Mouse (Mus musculus) hindbrain, embryonic 12.5 days (tissue): Measurements from ENCODE around the gene Prg2. TPM values are rescaled to one million over a fixed set of nuclear protein-coding genes. Genes with fewer than 3 reads are reported as not detected.

Source experiments
- ATAC-seq: fragments of 200-750 bp; cut with Nextera tagmentation; 2 replicates; pipeline ENCODE4 v1.8.0; 2017; ENCODE audit warnings: moderate TSS enrichment; ENCODE audit not compliant: low FRiP score
- H3K27ac ChIP-seq: fragments of 300-500 bp; sonication (generic); 2 replicates; pipeline ENCODE4 v1.5.1; 2016; ENCODE audit warnings: mild to moderate bottlenecking
- H3K27me3 ChIP-seq: fragments of 300-500 bp; sonication (generic); 2 replicates; pipeline ENCODE4 v1.6.1; 2016; ENCODE audit warnings: mild to moderate bottlenecking
- H3K36me3 ChIP-seq: fragments of 300-500 bp; sonication (generic); 2 replicates; pipeline ENCODE4 v1.6.1; 2016; ENCODE audit warnings: mild to moderate bottlenecking
- H3K4me1 ChIP-seq: fragments of 300-500 bp; sonication (generic); 2 replicates; pipeline ENCODE4 v1.6.1; 2016
- H3K4me2 ChIP-seq: fragments of 300-500 bp; sonication (generic); replicated peaks from 2 replicates; pipeline ENCODE4 v1.6.1; 2016; ENCODE audit warnings: mild to moderate bottlenecking
- H3K4me3 ChIP-seq: fragments of 300-500 bp; sonication (generic); 2 replicates; pipeline ENCODE4 v1.5.1; 2016; ENCODE audit warnings: mild to moderate bottlenecking
- H3K9ac ChIP-seq: fragments of 300-500 bp; sonication (generic); 2 replicates; pipeline ENCODE4 v1.6.1; 2016; ENCODE audit warnings: mild to moderate bottlenecking, moderate library complexity
- H3K9me3 ChIP-seq: fragments of 300-500 bp; sonication (generic); replicated peaks from 2 replicates; pipeline ENCODE4 v1.6.1; 2016; ENCODE audit warnings: mild to moderate bottlenecking
- WGBS: fragments of 180-500 bp; shearing (Covaris S2); methylation state at CpG from one replicate; pipeline ENCODE4 v1.1.7; 2016; 5-methylcytosine and 5-hydroxymethylcytosine counted together
- polyA plus RNA-seq: library from polyadenylated mRNA; unstranded; fragments of >200 nt; fragmentation: Nextera tagmentation; extraction: Ambion mirVana; gene quantifications from 2 replicates; pipeline ENCODE4 v1.2.1, GENCODE M21; 2016

Prg2 gene
- polyA plus RNA-seq, 1 experiment from 2014 or later: 0.26 TPM

DNA sequence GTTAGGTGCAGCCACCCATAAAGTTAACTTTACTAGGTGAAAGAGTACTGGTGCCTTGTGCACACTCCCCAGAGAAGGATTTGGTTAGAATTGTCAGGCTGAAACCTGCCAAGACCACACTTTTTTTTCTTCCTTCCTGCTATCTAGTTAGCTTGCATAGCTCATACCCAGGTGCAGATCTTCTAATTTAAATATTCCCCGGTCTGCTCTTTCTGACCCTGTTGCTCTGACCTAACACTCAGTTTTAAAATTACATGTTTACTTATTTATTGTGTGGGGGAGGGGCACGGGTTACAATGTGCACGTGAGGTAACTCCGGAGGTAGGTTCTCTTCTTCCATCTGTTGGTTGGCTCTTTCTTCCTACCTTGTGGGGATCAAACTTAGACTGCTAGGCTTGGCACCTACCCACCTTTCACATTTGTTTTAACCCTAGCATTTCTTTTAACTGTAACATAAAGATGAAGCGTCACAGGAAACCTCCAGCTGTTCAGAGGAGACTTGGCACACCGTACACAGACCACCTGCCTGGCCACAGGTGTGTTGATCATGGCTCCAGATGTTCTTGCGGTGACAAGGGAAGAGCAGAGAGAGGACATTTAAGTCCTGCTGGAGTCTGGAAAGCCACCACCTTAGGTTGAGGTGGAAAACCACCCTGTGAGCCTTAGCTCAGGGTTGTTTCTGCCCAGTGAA lies 16.0 kb upstream of the Prg2 start:
- Histone ChIP-seq H3K27ac (no peak overlapping the region), H3K27me3 (no peaks in the 10 kb centered on the region), H3K9me3 (no peaks in the 10 kb centered on the region), H3K4me1 (peaks cover 5% of the 10 kb centered on the region; the same call in 1 of the 2 replicates), H3K4me2 (no peak overlapping the region), H3K9ac (no peak overlapping the region), H3K4me3 (no peak overlapping the region), H3K36me3 (no peaks in the 10 kb centered on the region)
- 92% methylated on average over 7 of the region's 7 CpGs for WGBS
- ATAC-seq: no peak

DNA sequence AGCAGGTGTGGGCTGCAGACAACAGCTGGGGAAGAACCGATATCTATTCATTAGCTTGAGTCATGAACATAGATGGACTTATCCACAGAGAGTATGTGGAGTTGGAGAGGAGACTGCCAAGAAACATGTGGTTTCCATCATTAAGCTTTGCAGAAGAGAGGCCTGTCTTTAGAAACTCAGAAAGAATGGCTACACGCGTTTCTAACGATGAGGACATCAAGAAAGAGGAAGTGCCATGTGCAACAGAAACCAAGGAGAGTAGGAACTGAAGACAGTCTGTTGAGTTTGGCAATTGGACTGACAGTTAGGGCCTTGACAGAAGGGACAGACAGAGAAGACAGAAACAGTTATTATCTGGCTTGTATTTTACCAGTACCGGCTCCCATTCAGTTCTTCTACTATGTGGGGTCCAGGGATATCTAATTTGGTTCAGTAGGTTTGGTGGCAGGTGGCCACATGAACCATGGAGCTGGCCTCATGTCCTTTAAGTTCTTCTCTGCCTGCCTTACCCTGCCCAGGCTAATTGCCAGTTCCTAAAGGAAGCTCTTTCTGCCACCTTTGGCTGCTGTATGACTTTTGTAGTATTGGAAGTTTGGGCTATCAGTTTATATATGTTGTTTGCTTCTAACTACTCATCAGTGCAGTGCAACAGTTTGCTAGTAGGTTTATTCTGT lies 12.8 kb upstream of the Prg2 start:
- Histone ChIP-seq H3K4me1 (peaks cover 5% of the 10 kb centered on the region; the same call in 1 of the 2 replicates), H3K36me3 (no peaks in the 10 kb centered on the region), H3K9me3 (no peaks in the 10 kb centered on the region), H3K4me3 (no peak overlapping the region), H3K27me3 (no peaks in the 10 kb centered on the region), H3K27ac (no peak overlapping the region), H3K9ac (no peak overlapping the region), H3K4me2 (no peak overlapping the region)
- 86% methylated on average over 5 of the region's 5 CpGs for WGBS
- ATAC-seq: no peak

DNA sequence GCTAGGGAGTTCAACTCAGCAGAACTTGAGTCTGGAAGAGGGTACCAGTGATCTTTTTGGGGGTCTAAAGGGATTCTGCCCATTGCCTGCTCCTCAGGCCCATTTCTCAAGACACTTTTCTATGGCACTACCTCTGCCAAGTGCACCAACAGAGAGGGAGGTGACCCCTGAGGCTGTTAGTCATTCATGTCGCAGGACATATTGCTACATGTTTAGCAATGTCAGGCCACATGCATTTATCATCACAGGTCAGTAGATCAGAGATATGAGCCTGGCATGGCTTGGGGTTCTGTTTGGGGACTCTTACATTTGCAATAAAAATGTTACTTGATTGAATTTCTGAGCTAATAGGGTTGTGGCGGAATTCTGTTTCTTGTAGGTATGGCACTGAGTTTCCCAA lies 4.7 kb upstream of the Prg2 start:
- Histone ChIP-seq H3K4me3 (no peak overlapping the region), H3K9me3 (no peaks in the 10 kb centered on the region), H3K27me3 (no peaks in the 10 kb centered on the region), H3K27ac (no peak overlapping the region), H3K9ac (no peak overlapping the region), H3K4me1 (no peaks in the 10 kb centered on the region), H3K36me3 (no peaks in the 10 kb centered on the region), H3K4me2 (no peak overlapping the region)
- WGBS: 90% methylated on average over 2 of the region's 2 CpGs
- no peak for ATAC-seq

DNA sequence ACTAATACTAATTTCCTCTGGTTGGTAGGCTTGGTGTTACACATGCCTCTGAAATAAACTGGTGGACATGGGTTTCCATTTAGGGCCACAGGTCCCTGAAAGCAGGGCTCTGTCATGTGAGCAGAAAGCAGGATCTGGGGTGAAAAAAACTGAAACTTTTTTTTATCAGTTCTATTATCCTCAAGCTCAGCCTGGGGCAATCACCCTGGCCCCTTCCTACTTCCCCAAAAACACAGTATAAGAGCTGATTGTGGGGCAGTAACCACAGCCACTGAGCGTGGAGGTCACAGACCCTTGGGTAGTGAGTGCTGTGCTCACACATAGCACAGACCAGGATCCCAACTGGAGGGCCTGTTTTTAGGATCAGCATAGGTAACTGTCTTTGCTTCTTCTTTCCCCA lies 7.7 kb downstream of the Prg2 start, which contains the start of gene Prg3:
Gene Prg3, plus strand, starts transcription at position 286 of the 400 bp plus-strand sequence.
- Histone ChIP-seq H3K4me2 (no peak within 1 kb of the TSS), H3K27ac (no peak within 1 kb of the TSS), H3K4me1 (no peaks in the 10 kb centered on the region), H3K4me3 (no peak within 1 kb of the TSS), H3K36me3 (no peaks in the 10 kb centered on the region), H3K9ac (no peak within 1 kb of the TSS), H3K9me3 (no peaks in the 10 kb centered on the region), H3K27me3 (no peaks in the 10 kb centered on the region)
- ATAC-seq: no peak
- WGBS: 67% methylated on average over 1 of the region's 1 CpGs

DNA sequence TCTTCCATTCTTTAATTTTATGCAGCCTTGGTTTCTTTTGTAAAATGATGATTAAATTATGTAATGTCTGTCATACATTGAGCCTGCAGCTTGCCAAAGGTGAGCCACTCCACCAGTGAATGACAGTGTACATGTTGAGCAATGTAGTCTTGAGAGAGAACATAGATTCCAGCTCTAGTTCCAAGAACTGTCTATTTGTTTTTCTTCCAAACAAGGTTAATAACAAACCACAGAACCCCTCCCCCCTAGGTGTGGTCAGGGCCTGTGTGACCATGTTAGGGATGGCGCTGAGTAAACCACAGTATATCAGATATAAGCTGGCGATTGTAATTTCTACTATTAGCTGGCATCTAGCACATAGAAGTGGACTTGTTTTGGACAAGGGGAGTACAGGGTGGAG lies 16.1 kb downstream of the Prg2 start:
- H3K4me3 ChIP-seq: no peak overlapping the region
- no peak for ATAC-seq
- no peak overlapping the region for H3K9ac ChIP-seq
- H3K4me1 ChIP-seq: no peaks in the 10 kb centered on the region
- H3K36me3 ChIP-seq: no peaks in the 10 kb centered on the region
- no peak overlapping the region for H3K4me2 ChIP-seq
- 96% methylated on average over 2 of the region's 2 CpGs for WGBS
- no peaks in the 10 kb centered on the region for H3K9me3 ChIP-seq
- no peak overlapping the region for H3K27ac ChIP-seq
- H3K27me3 ChIP-seq: no peaks in the 10 kb centered on the region

DNA sequence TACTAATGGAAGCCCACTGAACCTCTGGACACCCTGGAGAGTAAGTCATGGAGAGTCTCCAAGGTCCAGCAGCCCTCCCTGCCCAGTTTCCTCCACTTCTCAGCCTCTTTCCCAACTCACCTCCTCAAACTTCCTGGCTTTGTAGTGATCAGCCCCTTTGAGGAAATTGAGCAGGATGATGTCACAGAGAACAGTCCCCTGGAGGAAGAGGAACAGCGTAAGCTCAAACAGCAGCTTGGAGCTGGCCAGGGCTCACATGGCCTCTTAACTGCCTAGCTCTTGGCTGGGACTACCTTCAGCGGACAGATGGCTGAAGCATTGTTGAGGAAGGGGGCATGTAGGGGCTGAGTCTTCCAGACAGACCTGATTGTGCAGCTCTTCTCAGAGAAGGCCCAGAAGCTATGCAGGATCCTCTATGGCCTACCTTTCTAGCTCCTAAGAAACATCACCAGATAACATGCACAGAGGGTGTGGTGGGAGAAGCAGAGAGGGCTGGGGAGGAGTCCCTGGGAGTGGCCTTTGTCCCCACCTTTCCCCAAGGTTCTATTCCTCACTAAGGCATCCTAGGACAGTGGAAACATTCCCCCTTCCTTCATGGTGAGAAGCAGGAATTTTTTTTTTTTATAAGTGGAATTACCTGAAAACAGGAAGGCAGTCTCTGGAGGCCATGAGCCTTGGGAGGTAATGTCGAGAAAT lies 19.4 kb downstream of the Prg2 start:
- no peaks in the 10 kb centered on the region for H3K4me1 ChIP-seq
- no peak overlapping the region for H3K4me2 ChIP-seq
- H3K27me3 ChIP-seq: no peaks in the 10 kb centered on the region
- WGBS: 82% methylated on average over 3 of the region's 3 CpGs
- ATAC-seq: no peak
- H3K36me3 ChIP-seq: no peaks in the 10 kb centered on the region
- H3K27ac ChIP-seq: no peak overlapping the region
- H3K9me3 ChIP-seq: no peaks in the 10 kb centered on the region
- H3K4me3 ChIP-seq: no peak overlapping the region
- H3K9ac ChIP-seq: no peak overlapping the region

DNA sequence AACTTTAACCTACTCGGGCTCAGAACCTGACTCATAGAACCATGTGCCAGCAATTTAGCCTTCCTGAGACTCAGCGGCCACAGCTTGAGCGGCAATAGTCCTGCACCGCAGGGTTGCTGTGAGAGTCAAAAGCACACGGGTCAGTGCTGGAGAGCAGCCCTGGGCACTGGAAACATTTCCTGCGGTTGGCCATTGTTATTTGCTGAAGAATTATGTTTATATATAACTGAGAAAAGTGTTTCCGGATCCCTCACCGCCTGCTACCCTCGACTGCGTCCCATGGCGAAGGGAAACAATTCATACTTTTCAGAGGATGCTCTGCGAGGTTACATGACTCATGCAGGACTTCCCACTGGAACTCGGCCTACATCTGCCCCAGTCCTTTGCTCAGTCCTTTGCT lies 21.2 kb downstream of the Prg2 start:
- Histone ChIP-seq H3K9ac (no peak overlapping the region), H3K27me3 (no peaks in the 10 kb centered on the region), H3K27ac (no peak overlapping the region), H3K4me1 (no peaks in the 10 kb centered on the region), H3K9me3 (no peaks in the 10 kb centered on the region), H3K4me3 (no peak overlapping the region), H3K4me2 (no peak overlapping the region), H3K36me3 (no peaks in the 10 kb centered on the region)
- ATAC-seq: no peak
- 73% methylated on average over 13 of the region's 13 CpGs for WGBS

DNA sequence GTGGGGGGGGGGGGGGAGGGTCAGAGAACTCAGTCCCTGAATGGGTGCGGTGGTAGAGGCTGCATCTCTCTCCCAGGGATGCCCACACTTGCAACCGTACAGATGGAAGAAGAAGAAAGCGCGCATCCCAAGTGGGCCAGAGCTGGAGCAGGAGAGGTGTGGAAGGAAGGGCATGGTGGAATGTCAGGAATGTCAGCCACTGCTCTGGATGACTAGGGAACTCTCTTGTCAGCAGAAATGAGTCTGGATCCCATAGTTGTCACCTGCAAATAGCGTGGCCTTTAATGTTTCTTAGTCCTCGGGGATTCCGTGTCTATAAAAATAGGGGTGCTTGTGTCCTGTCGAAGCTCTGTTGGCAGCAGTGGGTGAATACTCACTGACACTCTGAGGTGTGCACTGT lies 22.3 kb downstream of the Prg2 start:
- WGBS: 77% methylated on average over 8 of the region's 8 CpGs
- no peak for ATAC-seq
- H3K9me3 ChIP-seq: no peaks in the 10 kb centered on the region
- no peaks in the 10 kb centered on the region for H3K36me3 ChIP-seq
- no peak overlapping the region for H3K27ac ChIP-seq
- H3K9ac ChIP-seq: no peak overlapping the region
- no peaks in the 10 kb centered on the region for H3K4me1 ChIP-seq
- no peak overlapping the region for H3K4me3 ChIP-seq
- H3K27me3 ChIP-seq: no peaks in the 10 kb centered on the region
- H3K4me2 ChIP-seq: no peak overlapping the region

DNA sequence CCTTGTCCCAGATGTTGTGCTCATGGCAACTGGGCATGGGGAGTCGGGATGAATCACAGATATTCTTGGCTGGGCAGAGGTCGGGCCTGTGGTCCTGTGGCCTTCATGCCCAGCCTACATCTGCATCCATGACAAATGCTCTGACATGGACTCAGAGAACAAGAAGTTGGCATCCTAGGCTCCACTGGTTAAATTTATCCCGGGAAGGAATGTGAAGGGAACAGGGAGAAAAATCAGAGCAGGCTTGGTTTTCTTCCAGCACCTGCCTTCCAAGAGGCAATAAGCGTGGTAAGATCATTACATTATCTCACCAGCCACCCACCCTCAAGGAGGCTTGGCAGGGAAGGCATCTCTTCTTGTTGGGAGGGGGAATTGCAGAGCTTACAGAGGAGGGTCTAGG lies 24.1 kb downstream of the Prg2 start:
- no peak for ATAC-seq

DNA sequence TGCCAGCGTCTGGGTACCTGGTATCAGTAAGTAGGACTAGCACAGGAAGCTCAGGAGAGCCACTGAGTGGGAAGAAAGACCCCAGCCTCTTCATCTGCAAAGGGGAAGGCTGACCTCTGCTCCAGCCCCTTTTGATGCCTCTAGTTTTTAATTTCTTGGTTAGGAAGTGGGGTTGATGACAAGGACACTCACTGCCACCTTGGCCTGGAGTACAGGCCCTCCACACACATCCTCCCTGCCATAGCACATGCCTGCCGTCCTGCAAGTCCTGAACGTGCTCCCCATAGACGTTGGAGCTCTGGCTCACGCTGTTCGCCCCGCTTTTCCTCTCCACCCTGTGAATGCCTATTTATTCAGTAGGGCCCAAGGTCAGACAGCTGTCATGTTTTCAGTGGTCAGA lies 26.3 kb downstream of the Prg2 start:
- Histone ChIP-seq H3K9me3 (no peaks in the 10 kb centered on the region), H3K9ac (no peak overlapping the region), H3K27me3 (no peaks in the 10 kb centered on the region), H3K4me1 (no peaks in the 10 kb centered on the region), H3K4me3 (no peak overlapping the region), H3K4me2 (no peak overlapping the region), H3K27ac (no peak overlapping the region), H3K36me3 (no peaks in the 10 kb centered on the region)
- no peak for ATAC-seq
- WGBS: 85% methylated on average over 7 of the region's 7 CpGs

More for the DNA sequence above, 24.1 kb downstream of the Prg2 start:
- H3K27me3 ChIP-seq: no peaks in the 10 kb centered on the region
- no peak overlapping the region for H3K4me2 ChIP-seq
- no peak overlapping the region for H3K4me3 ChIP-seq
- H3K27ac ChIP-seq: no peak overlapping the region
- WGBS: 83% methylated on average over 4 of the region's 4 CpGs
- no peaks in the 10 kb centered on the region for H3K4me1 ChIP-seq
- no peak overlapping the region for H3K9ac ChIP-seq
- no peaks in the 10 kb centered on the region for H3K9me3 ChIP-seq
- no peaks in the 10 kb centered on the region for H3K36me3 ChIP-seq

DNA sequence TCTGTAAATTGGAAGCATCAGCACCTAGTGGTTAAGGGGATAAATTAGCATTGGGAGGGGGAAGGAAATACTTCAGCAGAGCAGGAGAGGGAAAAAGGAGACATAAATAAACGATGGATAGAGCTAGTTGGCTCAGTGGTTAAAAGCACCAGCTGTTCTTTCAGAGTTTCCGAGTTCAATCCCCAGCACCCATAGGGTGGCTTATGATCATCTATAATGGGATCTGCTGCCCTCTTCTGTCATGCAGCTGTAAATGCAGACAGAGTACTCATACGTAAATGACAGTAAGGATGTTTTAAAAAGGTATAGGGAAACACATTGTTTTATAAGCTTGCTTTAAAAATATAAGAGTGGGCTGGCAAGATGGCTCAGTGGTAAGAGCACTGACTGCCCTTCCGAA lies 27.5 kb downstream of the Prg2 start:
- no peak overlapping the region for H3K9ac ChIP-seq
- no peaks in the 10 kb centered on the region for H3K36me3 ChIP-seq
- WGBS: 24% methylated on average over 4 of the region's 4 CpGs
- H3K4me1 ChIP-seq: no peaks in the 10 kb centered on the region
- H3K4me3 ChIP-seq: no peak overlapping the region
- no peaks in the 10 kb centered on the region for H3K27me3 ChIP-seq
- no peaks in the 10 kb centered on the region for H3K9me3 ChIP-seq
- no peak overlapping the region for H3K4me2 ChIP-seq
- ATAC-seq: no peak
- H3K27ac ChIP-seq: no peak overlapping the region

DNA sequence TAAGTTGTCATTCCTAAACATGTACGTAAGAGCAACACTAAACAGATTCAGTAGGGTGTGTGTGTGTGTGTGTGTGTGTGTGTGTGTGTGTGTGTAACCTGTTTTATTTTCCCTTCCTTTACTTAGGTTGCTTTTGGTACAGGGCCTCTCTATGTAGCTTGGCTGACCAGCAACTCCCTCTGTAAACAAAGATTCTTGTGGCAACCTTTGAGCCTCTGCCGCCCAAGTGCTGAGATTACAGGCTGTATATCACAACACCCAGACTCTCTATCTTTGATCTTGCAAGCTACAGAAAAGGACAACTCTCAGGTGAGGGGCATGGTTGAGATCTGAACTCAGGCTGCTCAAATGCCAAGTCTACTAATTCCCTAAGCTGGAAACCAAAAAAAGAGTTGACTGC lies 29.0 kb downstream of the Prg2 start:
- Histone ChIP-seq H3K4me2 (no peak overlapping the region), H3K4me3 (no peak overlapping the region), H3K4me1 (no peaks in the 10 kb centered on the region), H3K27ac (no peak overlapping the region), H3K27me3 (no peaks in the 10 kb centered on the region), H3K9ac (no peak overlapping the region), H3K36me3 (no peaks in the 10 kb centered on the region), H3K9me3 (no peaks in the 10 kb centered on the region)
- no peak for ATAC-seq
- WGBS: 90% methylated on average over 2 of the region's 2 CpGs
